Comparison of ENCODE assay signal across 10 mouse cellular contexts in genomic region chr1:193189771-193190170, GRCm38 (mm10). TPM values are rescaled to one million over a fixed set of nuclear protein-coding genes. Genes with fewer than 3 reads are reported as not detected.
DNase-seq lines count a peak whose midpoint lies in the region; ATAC-seq and TF ChIP-seq lines count a peak whose summit lies in the region.
"Had no signal": no experiment of that assay in that cellular context is flagged by ENCODE, and none has a peak within 500 bp of the region (broad histone marks: within the 10 kb centered on the region; RNA-seq: fewer than 3 reads in every experiment).

No protein-coding gene starts in this region.

- TF ChIP-seq CTCF in cerebellum, adult 2 months (IDR thresholded peaks at IDR 0.05; ENCODE audit: borderline replicate concordance, insufficient read depth, low read depth, low read length): no peak
- TF ChIP-seq CTCF in lung, postnatal 0 days (IDR thresholded peaks at IDR 0.05): no peak
- TF ChIP-seq CTCF in intestine, postnatal 0 days (IDR thresholded peaks at IDR 0.05; ENCODE audit: low read depth): no peak
- TF ChIP-seq CTCF in stomach, postnatal 0 days (IDR thresholded peaks at IDR 0.05; ENCODE audit: low read depth): no peak

- no peaks in the 10 kb centered on the region for H3K27me3 ChIP-seq in cerebellum, adult 2 months (ENCODE audit: control insufficient read depth, insufficient read depth, low read length)
- H3K27me3 ChIP-seq in lung, postnatal 0 days (replicated peaks; ENCODE audit: insufficient read depth, low read length): no peaks in the 10 kb centered on the region
- H3K27me3 ChIP-seq in intestine, postnatal 0 days (replicated peaks; ENCODE audit: control insufficient read depth, insufficient read depth, low read length): no peaks in the 10 kb centered on the region
- no peaks in the 10 kb centered on the region for H3K27me3 ChIP-seq in stomach, postnatal 0 days (ENCODE audit: control insufficient read depth, insufficient read depth, low read length)

- peak overlapping the region; percentile 17; the same call in 1 of the 2 replicates for H3K27ac ChIP-seq in cerebellum, adult 2 months (ENCODE audit: insufficient read depth, low read length)
- H3K27ac ChIP-seq in lung, postnatal 0 days (ENCODE audit: low read length): peak overlapping the region; percentile 74
- H3K27ac ChIP-seq in intestine, postnatal 0 days (ENCODE audit: low read depth, low read length): peak overlapping the region; percentile 54
- peak overlapping the region; percentile 84 for H3K27ac ChIP-seq in stomach, postnatal 0 days (replicated peaks)
- H3K27ac ChIP-seq: liver, embryonic 14.5 days had no signal

- no peak for TF ChIP-seq POLR2A in cerebellum, adult 2 months (IDR thresholded peaks at IDR 0.05; ENCODE audit: borderline replicate concordance, insufficient read depth, low read length)

- peaks cover 19% of the 10 kb centered on the region for H3K4me1 ChIP-seq in cerebellum, adult 2 months (ENCODE audit: control insufficient read depth, insufficient read depth, low read length)
- peaks cover 21% of the 10 kb centered on the region for H3K4me1 ChIP-seq in lung, postnatal 0 days (ENCODE audit: insufficient read depth, low read depth, low read length)
- 0 out of 2 replicates have a peak, but pooled peaks cover 17% of the 10 kb centered on the region for H3K4me1 ChIP-seq in intestine, postnatal 0 days (replicated peaks; ENCODE audit: control insufficient read depth, insufficient read depth, low read length)
- peaks cover 13% of the 10 kb centered on the region for H3K4me1 ChIP-seq in stomach, postnatal 0 days (replicated peaks; ENCODE audit: control insufficient read depth, insufficient read depth)

- no peak overlapping the region for H3K4me3 ChIP-seq in cerebellum, adult 2 months (replicated peaks; ENCODE audit: insufficient read depth, low read depth, low read length)
- H3K4me3 ChIP-seq in lung, postnatal 0 days (ENCODE audit: low read depth, low read length): no peak overlapping the region
- no peak overlapping the region for H3K4me3 ChIP-seq in intestine, postnatal 0 days (ENCODE audit: low read depth, low read length)
- H3K4me3 ChIP-seq in stomach, postnatal 0 days (ENCODE audit: low read depth, low read length): no peak overlapping the region
- H3K4me3 ChIP-seq: erythroblast, embryonic 14.5 days had no signal

- no peak for TF ChIP-seq EP300 in lung, postnatal 0 days (IDR thresholded peaks at IDR 0.05)
- TF ChIP-seq EP300 in stomach, postnatal 0 days (optimal IDR thresholded peaks at IDR 0.05): no peak

- ATAC-seq in lung, postnatal 0 days: peak; percentile 46
- ATAC-seq in intestine, postnatal 0 days: no peak
- no peak for ATAC-seq in stomach, postnatal 0 days (ENCODE audit: low FRiP score, low TSS enrichment)

- H3K9ac ChIP-seq in lung, postnatal 0 days (replicated peaks; ENCODE audit: low read depth): no peak overlapping the region
- H3K9ac ChIP-seq in intestine, postnatal 0 days (ENCODE audit: low read depth, low read length): no peak overlapping the region
- no peak overlapping the region for H3K9ac ChIP-seq in stomach, postnatal 0 days (ENCODE audit: low read length)
- H3K9ac ChIP-seq: liver, embryonic 14.5 days had no signal

- no peaks in the 10 kb centered on the region for H3K9me3 ChIP-seq in lung, postnatal 0 days (ENCODE audit: low read length)
- no peaks in the 10 kb centered on the region for H3K9me3 ChIP-seq in intestine, postnatal 0 days (ENCODE audit: control insufficient read depth)
- H3K9me3 ChIP-seq in stomach, postnatal 0 days (ENCODE audit: control insufficient read depth, low read length): no peaks in the 10 kb centered on the region

- no peaks in the 10 kb centered on the region for H3K36me3 ChIP-seq in lung, postnatal 0 days (ENCODE audit: insufficient read depth, low read length)
- H3K36me3 ChIP-seq in intestine, postnatal 0 days (ENCODE audit: control insufficient read depth, insufficient read depth): no peaks in the 10 kb centered on the region
- H3K36me3 ChIP-seq in stomach, postnatal 0 days (ENCODE audit: control insufficient read depth, insufficient read depth, low read length): no peaks in the 10 kb centered on the region

- no peak for DNase-seq in cerebellum, adult 2 months
- no peak for DNase-seq in cerebellum, adult 18-20 months
- no peak for DNase-seq in lung, postnatal 0 days (ENCODE audit: low spot score)
- DNase-seq in lung, postnatal 25 days (ENCODE audit: low spot score): no peak
- no peak for DNase-seq in stomach, postnatal 0 days (ENCODE audit: low spot score)
- no peak for DNase-seq in left cerebral cortex, postnatal 4 days
- no peak for DNase-seq in layer of hippocampus, adult 11-12 months (ENCODE audit: low spot score)

- WGBS in cerebellum, adult 2 months: 62% methylated on average over 3 of the region's 3 CpGs
- WGBS in lung, postnatal 0 days: 34% methylated on average over 3 of the region's 3 CpGs
- WGBS in intestine, postnatal 0 days: 38% methylated on average over 3 of the region's 3 CpGs
- WGBS in stomach, postnatal 0 days: 23% methylated on average over 3 of the region's 3 CpGs

- no peak overlapping the region for H3K4me2 ChIP-seq in lung, postnatal 0 days (replicated peaks; ENCODE audit: low read depth, low read length)
- 0 out of 2 replicates have a peak overlapping the region, but pooled peaks have one; percentile 17 for H3K4me2 ChIP-seq in intestine, postnatal 0 days (replicated peaks; ENCODE audit: low read depth)
- no peak overlapping the region for H3K4me2 ChIP-seq in stomach, postnatal 0 days (replicated peaks; ENCODE audit: low read depth)

- intact Hi-C loops in left cerebral cortex, postnatal 4 days (cut with DNase I): no loop called here

RNA-seq across cellular contexts. Expression of gene Traf3ip3, which starts 11.7 kb away (rescaled TPM):
- polyA plus RNA-seq in cerebellum, adult 2 months (2012; rRNA removed): 0.79 and 0.80 TPM in 2 replicates
- polyA plus RNA-seq in lung, postnatal 0 days (2015; fragmentation: Nextera tagmentation; extraction: Ambion mirVana): 3.0 and 3.6 TPM in 2 replicates
- polyA plus RNA-seq in intestine, postnatal 0 days (2015; fragmentation: Nextera tagmentation; extraction: Ambion mirVana): 2.5 and 3.2 TPM in 2 replicates
- polyA plus RNA-seq in stomach, postnatal 0 days (2015; fragmentation: Nextera tagmentation; extraction: Ambion mirVana): 1.8 and 2.8 TPM in 2 replicates
- 1 to 10 TPM; 1.0 to 2.0 TPM for total RNA-seq in left cerebral cortex, postnatal 4 days (2021)
- polyA plus RNA-seq: erythroblast, embryonic 14.5 days had no signal

RNA-seq across cellular contexts. Expression of gene Lamb3, which starts 17.7 kb away (rescaled TPM):
- 3.9 and 4.1 TPM in 2 replicates for polyA plus RNA-seq in cerebellum, adult 2 months (2012; rRNA removed)
- 62.8 and 63.1 TPM in 2 replicates for polyA plus RNA-seq in lung, postnatal 0 days (2015; fragmentation: Nextera tagmentation; extraction: Ambion mirVana)
- polyA plus RNA-seq in intestine, postnatal 0 days (2015; fragmentation: Nextera tagmentation; extraction: Ambion mirVana): 1.7 and 2.5 TPM in 2 replicates
- 34.9 and 35.5 TPM in 2 replicates for polyA plus RNA-seq in stomach, postnatal 0 days (2015; fragmentation: Nextera tagmentation; extraction: Ambion mirVana)
- total RNA-seq in left cerebral cortex, postnatal 4 days (2021): 1 to 10 TPM in 1 of 2 experiments, under 1 TPM in 1; 0.91 to 1.0 TPM
- polyA plus RNA-seq: erythroblast, embryonic 14.5 days had no signal

RNA-seq across cellular contexts. Expression of gene A130010J15Rik, which starts 21.9 kb away (rescaled TPM):
- polyA plus RNA-seq in cerebellum, adult 2 months (2012; rRNA removed): 4.0 and 4.3 TPM in 2 replicates
- 8.3 and 8.4 TPM in 2 replicates for polyA plus RNA-seq in lung, postnatal 0 days (2015; fragmentation: Nextera tagmentation; extraction: Ambion mirVana)
- 7.2 and 8.0 TPM in 2 replicates for polyA plus RNA-seq in intestine, postnatal 0 days (2015; fragmentation: Nextera tagmentation; extraction: Ambion mirVana)
- 11.4 and 11.7 TPM in 2 replicates for polyA plus RNA-seq in stomach, postnatal 0 days (2015; fragmentation: Nextera tagmentation; extraction: Ambion mirVana)
- 1 to 10 TPM; 6.8 to 7.8 TPM for total RNA-seq in left cerebral cortex, postnatal 4 days (2021)
- polyA plus RNA-seq: erythroblast, embryonic 14.5 days had no signal

RNA-seq across cellular contexts. Expression of gene Irf6, which starts 36.9 kb away (rescaled TPM):
- 0.89 and 2.0 TPM in 2 replicates for polyA plus RNA-seq in cerebellum, adult 2 months (2012; rRNA removed)
- 14.3 and 17.0 TPM in 2 replicates for polyA plus RNA-seq in lung, postnatal 0 days (2015; fragmentation: Nextera tagmentation; extraction: Ambion mirVana)
- 47.8 and 48.3 TPM in 2 replicates for polyA plus RNA-seq in intestine, postnatal 0 days (2015; fragmentation: Nextera tagmentation; extraction: Ambion mirVana)
- 40.7 and 45.0 TPM in 2 replicates for polyA plus RNA-seq in stomach, postnatal 0 days (2015; fragmentation: Nextera tagmentation; extraction: Ambion mirVana)
- 1 to 10 TPM in 1 of 2 experiments, under 1 TPM in 1; 0.79 to 1.1 TPM for total RNA-seq in left cerebral cortex, postnatal 4 days (2021)
- polyA plus RNA-seq: erythroblast, embryonic 14.5 days had no signal

RNA-seq across cellular contexts. Expression of gene Diexf, which starts 59.7 kb away (rescaled TPM):
- 17.7 and 18.9 TPM in 2 replicates for polyA plus RNA-seq in cerebellum, adult 2 months (2012; rRNA removed)
- 2.5 and 2.9 TPM in 2 replicates for polyA plus RNA-seq in lung, postnatal 0 days (2015; fragmentation: Nextera tagmentation; extraction: Ambion mirVana)
- polyA plus RNA-seq in intestine, postnatal 0 days (2015; fragmentation: Nextera tagmentation; extraction: Ambion mirVana): 1.7 and 1.8 TPM in 2 replicates
- 2.1 and 2.4 TPM in 2 replicates for polyA plus RNA-seq in stomach, postnatal 0 days (2015; fragmentation: Nextera tagmentation; extraction: Ambion mirVana)
- total RNA-seq in left cerebral cortex, postnatal 4 days (2021): 10 to 100 TPM; 26.5 to 28.6 TPM

Comparison
In these comparisons a context has a peak if more than half of its experiments do, and no peak if none do; other contexts are left out.
1. H3K27ac ChIP-seq: peak in every context shown above with its lines; median percentile 84 in stomach, postnatal 0 days; 74 in lung, postnatal 0 days; 54 in intestine, postnatal 0 days; 17 in cerebellum, adult 2 months.